Mouse (Mus musculus) hindbrain, embryonic 11.5 days (tissue): Measurements from ENCODE around the gene Kcnma1. TPM values are rescaled to one million over a fixed set of nuclear protein-coding genes. Genes with fewer than 3 reads are reported as not detected.

Experiments used
- polyA plus RNA-seq: library from polyadenylated mRNA; unstranded; fragments of >200 nt; fragmentation: Nextera tagmentation; extraction: Ambion mirVana; gene quantifications from 2 replicates; pipeline ENCODE4 v1.2.1, GENCODE M21; 2014

Kcnma1 gene
- polyA plus RNA-seq, 1 experiment from 2014 or later, result 1.8 TPM

Other genes with a start within 250 kb of the Kcnma1 start
- gene Dlg5, start 231.4 kb upstream of the Kcnma1 start, polyA plus RNA-seq, result 20.8 and 26.9 TPM in 2 replicates